Mouse (Mus musculus) G1E (cell line): ENCODE results near the gene Mapk12. TPM values are rescaled to one million over a fixed set of nuclear protein-coding genes. Genes with fewer than 3 reads are reported as not detected.

Experiments
- ATAC-seq: 2 replicates; pipeline ENCODE4 v1.8.0; 2016; ENCODE audit warnings: mild to moderate bottlenecking; ENCODE audit not compliant: insufficient number of reproducible peaks, poor library complexity, low FRiP score, severe bottlenecking; ENCODE audit errors: extremely low read depth
- DNase-seq: peaks from one replicate; pipeline ENCODE4 v3.0.0; 2012; ENCODE audit warnings: low spot score
- H3K27me3 ChIP-seq: 2 replicates; pipeline ENCODE4 v1.6.1; 2012; ENCODE audit warnings: mild to moderate bottlenecking, low read length, inconsistent platforms; ENCODE audit not compliant: insufficient read depth
- H3K36me3 ChIP-seq: replicated peaks from 2 replicates; pipeline ENCODE3; 2012; ENCODE audit warnings: mild to moderate bottlenecking, inconsistent platforms
- H3K4me1 ChIP-seq: 2 replicates; pipeline ENCODE4 v1.6.1; 2012; ENCODE audit warnings: low read depth, low read length, inconsistent platforms, mixed read lengths; ENCODE audit not compliant: insufficient read depth
- H3K4me3 ChIP-seq: 2 replicates; pipeline ENCODE4 v1.5.1; 2012; ENCODE audit warnings: low read depth, mild to moderate bottlenecking, inconsistent platforms, low read length, moderate library complexity, mixed read lengths
- H3K9me3 ChIP-seq: replicated peaks from 2 replicates; pipeline ENCODE4 v1.6.1; 2012; ENCODE audit warnings: inconsistent platforms
- CTCF ChIP-seq: IDR thresholded peaks from 2 replicates; pipeline ENCODE4 v1.5.1; 2012; ENCODE audit warnings: low read depth, low read length, inconsistent platforms, mixed read lengths
- GATA1 ChIP-seq: IDR thresholded peaks from 2 replicates; pipeline ENCODE4 v1.6.1; 2012; ENCODE audit warnings: borderline replicate concordance, low read length, inconsistent platforms, mixed read lengths
- GATA2 ChIP-seq: IDR thresholded peaks from 2 replicates; pipeline ENCODE4 v1.6.1; 2012; ENCODE audit warnings: low read depth, low read length, inconsistent platforms, borderline replicate concordance
- POLR2AphosphoS5 ChIP-seq: IDR thresholded peaks from 2 replicates; pipeline ENCODE4 v1.6.1; 2012; ENCODE audit warnings: low read depth, low read length, inconsistent platforms; ENCODE audit not compliant: insufficient replicate concordance
- TAL1 ChIP-seq: conservative IDR thresholded peaks from 2 replicates; pipeline ENCODE4 v1.6.1; 2012; ENCODE audit warnings: low read depth, low read length, inconsistent platforms, mixed read lengths
- polyA plus RNA-seq: library from polyadenylated mRNA; stranded (reverse); fragments of >175 nt; gene quantifications from 2 replicates; pipeline ENCODE4 v1.2.3, GENCODE M21; 2012
- total RNA-seq, 2 experiments: library from RNA; stranded (forward) in 1 of 2; stranded (reverse) in 1 of 2; fragments of 200-1000 nt in 1 of 2; fragments of >200 nt in 1 of 2; fragmentation: Nextera tagmentation in 1 of 2; gene quantifications; 2 replicates each; pipeline ENCODE4 v1.2.3; 2014 to 2017

Mapk12 gene
- total and polyA plus RNA-seq, 3 experiments, result 0.16 TPM; not detected in 2

DNA sequence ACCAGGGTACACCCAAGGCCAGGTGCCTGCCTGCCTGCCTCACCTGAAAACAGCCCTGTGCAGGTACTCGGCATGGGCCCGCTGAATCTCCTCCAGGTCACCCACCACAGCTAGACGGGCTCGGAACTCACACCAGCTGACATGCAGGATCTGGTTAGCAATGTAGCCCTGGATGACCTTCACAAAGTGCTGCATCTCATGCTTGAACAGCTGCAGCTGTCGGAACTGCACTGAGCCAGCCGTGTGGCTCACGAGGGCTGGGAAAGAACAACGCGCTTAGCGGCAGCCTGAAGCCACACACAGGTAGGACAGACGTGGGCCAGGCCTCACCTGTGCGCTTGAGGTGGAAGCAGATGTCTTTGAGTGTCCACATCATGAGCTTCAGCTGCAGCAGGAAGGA is 39.7 kb downstream of the Mapk12 start:
- ATAC-seq (no peak), DNase-seq (no peak)
- Histone ChIP-seq H3K36me3 (peaks cover 100% of the 10 kb centered on the region), H3K27me3 (no peaks in the 10 kb centered on the region; the same call in 1 of the 2 replicates), H3K4me3 (0 out of 2 replicates have a peak overlapping the region, but pooled peaks have one; percentile 14), H3K4me1 (peaks cover 7% of the 10 kb centered on the region; the same call in 1 of the 2 replicates), H3K9me3 (no peaks in the 10 kb centered on the region)
- TF ChIP-seq GATA2 (no peak), POLR2AphosphoS5 (no peak), TAL1 (no peak)

DNA sequence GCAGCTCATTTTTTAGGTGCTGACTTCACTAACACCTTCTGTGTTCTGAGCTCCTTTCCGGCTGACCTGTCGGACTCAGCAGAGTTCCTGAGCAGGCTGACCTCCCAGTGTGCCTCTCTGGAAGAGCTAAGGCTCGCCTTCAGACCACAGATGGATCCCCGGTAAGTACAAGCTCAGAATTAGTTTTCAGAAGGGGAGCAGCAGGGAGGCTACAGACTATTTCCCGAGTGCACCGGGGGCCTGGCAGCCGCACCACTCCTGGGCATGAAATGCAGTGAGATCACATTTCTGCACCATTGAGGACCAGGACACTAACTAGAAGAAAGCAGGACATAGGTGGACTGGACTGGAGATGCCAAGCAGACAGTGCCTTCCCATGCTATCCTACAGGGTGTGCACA is 41.9 kb downstream of the Mapk12 start:
- no peak for TF ChIP-seq TAL1
- no peak for TF ChIP-seq POLR2AphosphoS5
- Histone ChIP-seq H3K4me3 (no peak overlapping the region; the same call in 1 of the 2 replicates), H3K36me3 (peaks cover 100% of the 10 kb centered on the region), H3K27me3 (no peaks in the 10 kb centered on the region), H3K4me1 (peaks cover 7% of the 10 kb centered on the region; the same call in 1 of the 2 replicates), H3K9me3 (no peaks in the 10 kb centered on the region)
- no peak for DNase-seq
- no peak for ATAC-seq

DNA sequence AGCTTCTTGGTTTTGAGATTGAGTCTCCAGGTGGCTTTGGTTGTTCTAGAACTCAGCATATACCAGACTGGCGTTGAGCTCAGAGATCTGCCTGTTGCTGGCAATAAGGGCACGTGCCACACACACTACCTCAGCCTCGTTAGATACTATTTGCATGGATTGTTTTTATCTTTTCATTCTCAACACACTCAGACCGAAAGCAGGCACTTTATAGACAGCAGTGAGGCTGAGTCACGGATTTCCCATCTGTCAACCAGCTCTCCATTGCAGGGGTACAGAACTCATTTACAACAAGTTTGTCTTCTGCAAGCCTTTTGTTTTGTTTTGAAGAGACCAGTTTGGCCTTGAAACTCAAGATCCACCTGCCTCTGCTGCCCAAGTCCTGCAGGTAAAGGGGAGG is 43.1 kb downstream of the Mapk12 start:
- Histone ChIP-seq H3K27me3 (no peaks in the 10 kb centered on the region), H3K4me1 (peaks cover 7% of the 10 kb centered on the region; the same call in 1 of the 2 replicates), H3K4me3 (no peak overlapping the region), H3K36me3 (peaks cover 100% of the 10 kb centered on the region), H3K9me3 (no peaks in the 10 kb centered on the region)
- ATAC-seq, result no peak
- TF ChIP-seq CTCF (no peak), GATA1 (no peak), POLR2AphosphoS5 (no peak), TAL1 (no peak), GATA2 (no peak)
- no peak for DNase-seq

DNA sequence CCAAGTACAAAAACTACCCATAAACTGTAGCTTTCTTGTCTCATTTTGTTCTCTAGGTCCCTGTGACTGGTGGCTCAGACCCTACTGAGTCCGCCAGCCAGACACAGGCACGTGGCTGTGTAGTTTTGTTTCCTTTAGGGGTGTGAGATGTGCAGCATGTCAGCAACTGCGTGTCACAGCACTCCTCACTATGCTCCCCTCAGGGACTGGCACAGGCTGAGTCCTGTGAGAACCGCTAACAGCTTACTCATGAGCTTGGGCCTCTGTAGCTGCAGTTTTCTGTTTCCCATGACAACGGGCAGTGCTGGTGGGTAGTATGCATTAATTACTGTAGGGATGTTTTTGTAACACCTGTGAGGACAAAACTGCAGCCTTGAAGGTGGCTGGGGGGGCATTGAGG is 48.3 kb downstream of the Mapk12 start:
- H3K27me3 ChIP-seq, result no peaks in the 10 kb centered on the region
- no peak overlapping the region for H3K4me3 ChIP-seq
- ATAC-seq, result no peak
- no peak for DNase-seq
- no peak for TF ChIP-seq CTCF
- no peak for TF ChIP-seq GATA2
- TF ChIP-seq GATA1, result no peak
- TF ChIP-seq POLR2AphosphoS5, result no peak
- no peak for TF ChIP-seq TAL1
- no peaks in the 10 kb centered on the region for H3K9me3 ChIP-seq
- peaks cover 24% of the 10 kb centered on the region for H3K4me1 ChIP-seq
- peaks cover 75% of the 10 kb centered on the region for H3K36me3 ChIP-seq

DNA sequence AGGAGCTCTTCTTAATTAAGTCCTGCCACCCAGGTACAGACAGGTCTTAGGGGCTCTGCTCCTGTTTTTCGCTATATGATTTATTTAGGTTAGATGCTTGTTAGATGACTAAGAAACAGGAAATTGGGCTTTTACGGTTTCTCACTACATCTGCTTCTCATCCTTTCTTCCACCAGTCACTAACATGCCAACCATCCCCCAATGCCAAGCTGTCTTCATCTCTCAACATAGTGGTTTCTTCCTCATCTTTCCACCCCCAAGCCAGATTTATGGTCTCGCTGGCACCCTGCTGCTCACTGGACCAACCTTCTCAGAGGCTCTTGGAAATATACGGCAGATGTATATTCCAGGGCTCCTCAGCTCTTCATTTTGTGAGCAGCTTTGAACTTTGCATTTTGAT is 49.8 kb downstream of the Mapk12 start:
- H3K27me3 ChIP-seq, result no peaks in the 10 kb centered on the region
- peaks cover 24% of the 10 kb centered on the region for H3K4me1 ChIP-seq
- TF ChIP-seq CTCF, result no peak
- TF ChIP-seq GATA2, result no peak
- no peak for TF ChIP-seq POLR2AphosphoS5
- TF ChIP-seq TAL1, result no peak
- no peak for TF ChIP-seq GATA1
- H3K9me3 ChIP-seq, result no peaks in the 10 kb centered on the region
- no peak overlapping the region for H3K4me3 ChIP-seq
- H3K36me3 ChIP-seq, result peaks cover 75% of the 10 kb centered on the region
- no peak for DNase-seq
- no peak for ATAC-seq

DNA sequence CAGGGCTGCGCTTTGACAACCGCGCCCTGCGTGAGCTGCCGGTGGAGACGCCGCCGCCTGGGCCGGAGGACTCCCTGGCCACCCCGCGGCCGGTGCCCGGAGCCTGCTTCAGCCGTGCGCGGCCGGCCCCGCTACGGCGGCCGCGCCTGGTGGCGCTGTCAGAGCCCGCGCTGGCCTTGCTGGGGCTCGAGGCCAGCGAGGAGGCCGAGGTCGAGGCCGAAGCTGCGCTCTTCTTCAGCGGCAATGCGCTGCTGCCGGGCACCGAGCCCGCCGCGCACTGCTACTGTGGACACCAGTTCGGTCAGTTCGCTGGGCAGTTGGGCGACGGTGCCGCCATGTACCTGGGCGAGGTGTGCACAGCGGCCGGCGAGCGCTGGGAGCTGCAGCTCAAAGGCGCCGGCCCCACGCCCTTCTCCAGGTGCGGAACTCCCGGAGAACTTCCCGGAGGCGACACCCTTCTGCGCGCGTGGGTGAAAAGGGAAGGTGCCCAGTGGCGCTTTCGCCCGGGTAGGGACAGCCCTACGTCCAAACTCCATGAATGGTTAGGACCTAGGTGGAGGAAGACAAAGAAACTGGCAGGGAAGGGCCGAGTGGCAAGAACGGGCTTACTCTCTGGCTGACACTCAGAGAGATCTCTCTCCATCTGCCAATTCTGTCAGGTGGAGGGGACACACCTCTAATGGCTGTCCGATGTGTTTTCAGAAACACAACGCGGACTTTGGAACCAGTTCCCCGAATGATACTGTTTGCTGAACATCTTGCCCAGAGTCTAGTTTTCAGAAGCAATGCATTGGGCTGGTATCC is 51.1 kb downstream of the Mapk12 start:
- DNase-seq (no peak), ATAC-seq (no peak)
- Histone ChIP-seq H3K4me1 (peaks cover 24% of the 10 kb centered on the region), H3K27me3 (no peaks in the 10 kb centered on the region), H3K9me3 (no peaks in the 10 kb centered on the region), H3K4me3 (peak overlapping the region; percentile 98), H3K36me3 (peaks cover 75% of the 10 kb centered on the region)
- TF ChIP-seq TAL1 (no peak), POLR2AphosphoS5 (no peak), CTCF (no peak), GATA1 (no peak), GATA2 (no peak)
